Mouse (Mus musculus): ENCODE data around the gene Spata22.

- no peak for TF ChIP-seq CTCF (IDR thresholded peaks at IDR 0.05; ENCODE audit: borderline replicate concordance, control insufficient read depth, extremely low read depth, insufficient read depth, low read length, poor library complexity)
- no peak for TF ChIP-seq POLR2A (IDR thresholded peaks at IDR 0.05; ENCODE audit: control insufficient read depth, extremely low read depth, insufficient read depth, low read length, poor library complexity)
These were observed 13.6 kb upstream of the Spata22 start for GRCm38 (mm10) chr11:73315961-73316360.
